Mouse (Mus musculus) thymus, adult 2 months (tissue): ENCODE data around the gene Nkapl. TPM values are rescaled to one million over a fixed set of nuclear protein-coding genes. Genes with fewer than 3 reads are reported as not detected.
"Not testable (repeated sequence)": the region's sequence is repeated elsewhere in the genome, so short reads cannot be mapped to it uniquely, and the experiment has no call there.

Experiments
- DNase-seq: peaks from one replicate; pipeline ENCODE4 v3.0.0; 2021
- H3K27ac ChIP-seq: fragments of 200-500 bp; 2 replicates; pipeline ENCODE4 v1.5.1; 2012; ENCODE audit warnings: low read length, control low read depth; ENCODE audit not compliant: control insufficient read depth, insufficient read depth
- H3K27me3 ChIP-seq: fragments of 200-500 bp; 2 replicates; pipeline ENCODE4 v1.6.1; 2012; ENCODE audit warnings: mild to moderate bottlenecking, low read length, moderate library complexity, mixed read lengths; ENCODE audit not compliant: control insufficient read depth, insufficient read depth
- H3K36me3 ChIP-seq: fragments of 200-500 bp; 2 replicates; pipeline ENCODE4 v1.6.1; 2012; ENCODE audit warnings: mild to moderate bottlenecking, low read length, moderate library complexity; ENCODE audit not compliant: control insufficient read depth, insufficient read depth
- H3K4me1 ChIP-seq: fragments of 200-500 bp; replicated peaks from 2 replicates; pipeline ENCODE4 v1.6.1; 2012; ENCODE audit warnings: low read length; ENCODE audit not compliant: control insufficient read depth, insufficient read depth
- H3K4me3 ChIP-seq: fragments of 200-500 bp; 2 replicates; pipeline ENCODE4 v1.5.1; 2012; ENCODE audit warnings: mild to moderate bottlenecking, low read length, control low read depth, moderate library complexity; ENCODE audit not compliant: control insufficient read depth, insufficient read depth
- CTCF ChIP-seq: fragments of 200-500 bp; IDR thresholded peaks from 2 replicates; pipeline ENCODE4 v1.5.1; 2012; ENCODE audit warnings: mild to moderate bottlenecking, control low read depth, low read length, moderate library complexity, borderline replicate concordance; ENCODE audit not compliant: control insufficient read depth, poor library complexity, insufficient read depth; ENCODE audit errors: extremely low read depth
- POLR2A ChIP-seq: fragments of 200-500 bp; IDR thresholded peaks from 2 replicates; pipeline ENCODE4 v1.6.1; 2012; ENCODE audit warnings: mild to moderate bottlenecking, low read length, control low read depth, moderate library complexity; ENCODE audit not compliant: control insufficient read depth, poor library complexity, insufficient read depth; ENCODE audit errors: extremely low read depth
- WGBS: fragments of 180-500 bp; shearing (Covaris S2); methylation state at CpG from one replicate; pipeline ENCODE4 v1.1.7; 2018; 5-methylcytosine and 5-hydroxymethylcytosine counted together
- polyA plus RNA-seq: library from polyadenylated mRNA; depleted of rRNA; stranded (reverse); fragments of >200 nt; gene quantifications from 2 replicates; pipeline ENCODE4 v1.2.3, GENCODE M21; 2012; rRNA removed

Nkapl gene
- 0.11 and 0.12 TPM in 2 replicates for polyA plus RNA-seq

- Histone ChIP-seq H3K27ac (no peak within 1 kb of the TSS), H3K27me3 (peaks cover 5% of the 10 kb centered on the region; the same call in 1 of the 2 replicates), H3K4me1 (peaks cover 3% of the 10 kb centered on the region; the same call in 1 of the 2 replicates), H3K36me3 (no peaks in the 10 kb centered on the region), H3K4me3 (peak within 1 kb of the TSS; percentile 49)
- TF ChIP-seq POLR2A (no peak), CTCF (no peak)
- DNase-seq = peak; percentile 31
- WGBS = 1% methylated on average over 54 of the region's 54 CpGs
Observed at GRCm38 (mm10) chr13:21468061-21469019, at the start of gene Nkapl. Nkapl (minus strand) TSS chr13:21468509.

DNA sequence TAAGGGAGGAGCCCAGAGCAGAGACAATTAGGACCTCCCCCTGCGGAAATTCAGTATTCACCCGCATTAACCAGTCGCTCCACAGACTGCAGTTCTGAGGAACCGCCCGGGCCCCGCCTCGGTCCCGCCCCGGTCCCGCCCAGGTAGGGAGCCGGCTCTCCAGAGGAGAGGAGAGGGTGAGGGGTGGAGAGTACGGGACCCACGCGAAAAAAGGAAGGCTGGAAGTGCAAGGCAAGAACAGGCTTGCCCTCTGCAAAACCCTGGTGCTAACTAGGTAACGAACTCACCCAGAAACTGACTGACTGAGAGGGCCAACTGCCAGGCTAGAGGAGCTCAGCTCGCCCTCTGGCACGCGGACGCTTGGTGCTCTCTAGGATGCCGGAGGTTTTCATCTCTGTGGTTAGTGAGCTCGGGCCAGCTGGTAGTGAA, 37.9 kb upstream of the Nkapl start:
- Histone ChIP-seq H3K27me3 (no peaks in the 10 kb centered on the region), H3K27ac (peak overlapping the region; percentile 53), H3K4me1 (no peaks in the 10 kb centered on the region), H3K36me3 (no peaks in the 10 kb centered on the region), H3K4me3 (peak overlapping the region; percentile 80)
- WGBS = under 1% methylated on average over 21 of the region's 21 CpGs
- TF ChIP-seq CTCF (0 out of 2 replicates have a peak, but pooled peaks have one; percentile 31), POLR2A (no peak)
- DNase-seq = peak; percentile 71

GRCm38 (mm10) chr13:21502296-21502695, 34.0 kb upstream of the Nkapl start:
- Histone ChIP-seq H3K27me3 (no peaks in the 10 kb centered on the region), H3K27ac (no peak overlapping the region), H3K4me3 (no peak overlapping the region), H3K36me3 (no peaks in the 10 kb centered on the region), H3K4me1 (no peaks in the 10 kb centered on the region)
- TF ChIP-seq POLR2A = no peak
- TF ChIP-seq CTCF = no peak
- no peak for DNase-seq
- 91% methylated on average over 5 of the region's 5 CpGs for WGBS

GRCm38 (mm10) chr13:21501182-21501581, 32.9 kb upstream of the Nkapl start, which contains the start of gene Gm11273:
Gm11273 (minus strand) TSS chr13:21501418.
- not testable (repeated sequence) for DNase-seq, H3K36me3 ChIP-seq, H3K27ac ChIP-seq, H3K27me3 ChIP-seq, H3K4me3 ChIP-seq, H3K4me1 ChIP-seq
- WGBS = 97% methylated on average over 17 of the region's 17 CpGs

DNA sequence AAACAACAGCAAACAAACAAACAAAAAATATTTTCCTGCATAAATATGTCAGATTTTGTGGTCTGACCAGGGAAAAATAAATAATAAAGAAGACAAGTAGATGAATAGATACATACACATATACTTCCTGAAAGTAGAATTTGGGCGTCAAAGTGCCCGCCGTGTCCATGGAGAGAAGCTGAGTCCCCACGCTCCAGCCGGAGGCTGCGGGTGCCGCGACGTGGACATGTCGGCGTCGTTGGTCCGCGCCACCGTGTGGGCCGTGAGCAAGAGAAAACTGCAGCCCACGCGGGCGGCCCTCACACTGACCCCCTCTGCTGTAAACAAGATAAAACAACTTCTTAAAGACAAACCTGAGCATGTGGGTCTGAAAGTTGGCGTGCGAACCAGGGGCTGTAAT, 26.8 kb upstream of the Nkapl start, which contains the start of gene AK157302:
Gene AK157302 (plus strand): TSS at position 144 of the 400 bp plus-strand sequence.
- no peaks in the 10 kb centered on the region for H3K27me3 ChIP-seq
- H3K4me3 ChIP-seq = no peak within 1 kb of the TSS
- no peaks in the 10 kb centered on the region for H3K36me3 ChIP-seq
- no peak for DNase-seq
- TF ChIP-seq POLR2A (no peak), CTCF (no peak)
- WGBS = 97% methylated on average over 21 of the region's 21 CpGs
- no peaks in the 10 kb centered on the region for H3K4me1 ChIP-seq
- no peak within 1 kb of the TSS for H3K27ac ChIP-seq

DNA sequence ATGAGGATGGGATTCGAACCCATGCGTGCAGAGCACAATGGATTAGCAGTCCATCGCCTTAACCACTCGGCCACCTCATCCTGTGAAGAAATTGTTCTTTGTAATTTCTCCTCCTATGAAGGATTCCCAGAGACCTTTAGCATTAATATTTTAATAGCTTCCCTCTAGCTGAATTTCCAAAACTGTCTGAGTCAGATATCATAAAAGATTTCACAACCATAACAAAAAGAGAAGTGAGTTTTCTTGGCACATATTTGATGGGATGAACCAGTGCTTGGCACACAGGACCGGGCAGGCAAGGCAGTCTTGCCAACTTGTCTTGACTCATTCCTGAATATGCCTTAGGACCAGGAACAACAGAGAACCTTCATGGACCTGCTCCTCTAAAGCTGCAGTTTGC, 24.5 kb upstream of the Nkapl start:
- Histone ChIP-seq H3K4me1 (no peaks in the 10 kb centered on the region), H3K27ac (no peak overlapping the region), H3K4me3 (no peak overlapping the region), H3K36me3 (no peaks in the 10 kb centered on the region), H3K27me3 (no peaks in the 10 kb centered on the region)
- no peak for DNase-seq
- no peak for TF ChIP-seq CTCF
- no peak for TF ChIP-seq POLR2A
- 95% methylated on average over 5 of the region's 5 CpGs for WGBS
